Mouse (Mus musculus): ENCODE measurements around the gene Rab6b. TPM values are rescaled to one million over a fixed set of nuclear protein-coding genes. Genes with fewer than 3 reads are reported as not detected.

The Rab6b gene
- polyA plus RNA-seq, 1 experiment = 23.3 TPM

DNA sequence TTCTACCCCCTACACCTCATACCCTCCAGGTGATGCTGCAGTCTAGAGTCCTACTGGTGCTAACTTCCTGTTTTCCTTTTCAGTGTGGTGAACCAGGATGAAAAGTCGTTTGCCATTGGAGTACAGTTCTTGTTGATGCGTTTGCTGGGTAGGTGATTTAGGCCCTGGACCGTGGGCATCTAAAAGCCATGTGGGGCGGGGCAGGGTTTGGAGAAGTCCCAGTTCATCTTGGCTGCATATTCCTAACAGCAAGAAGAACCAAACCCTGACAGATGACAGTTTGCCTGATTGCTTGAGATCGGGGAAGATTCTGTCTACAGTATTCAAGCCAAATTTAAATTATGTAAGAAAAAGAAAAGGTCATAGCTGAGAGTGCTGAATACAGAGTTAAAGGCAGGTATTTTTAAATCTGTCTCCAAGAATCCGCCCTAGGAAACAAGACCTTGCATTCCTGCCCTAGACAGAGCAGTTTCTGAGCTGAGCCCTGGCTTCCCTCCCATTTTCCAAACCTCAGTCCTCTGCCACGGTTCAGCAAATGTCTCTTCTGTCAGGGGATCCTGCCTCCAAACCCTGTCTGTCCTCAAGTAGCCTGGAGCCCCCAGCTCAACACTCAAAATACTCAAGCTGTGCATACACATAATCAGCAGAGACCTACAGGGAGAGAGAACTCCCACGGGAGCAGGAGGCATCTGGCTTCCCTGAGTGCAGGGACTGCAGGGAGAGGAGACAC is 29.2 kb upstream of the Rab6b start:
- Histone ChIP-seq H3K27ac (ENCODE audit: insufficient read depth, low read length) (no peak overlapping the region), H3K9me3 (replicated peaks; ENCODE audit: control insufficient read depth, insufficient read depth, low read length, poor library complexity, severe bottlenecking) (no peaks in the 10 kb centered on the region), H3K36me3 (ENCODE audit: control insufficient read depth, insufficient read depth, low read length, poor library complexity, severe bottlenecking) (no peaks in the 10 kb centered on the region), H3K4me3 (ENCODE audit: low read depth, low read length) (no peak overlapping the region), H3K27me3 (ENCODE audit: control insufficient read depth, insufficient read depth, low read length, poor library complexity, severe bottlenecking) (no peaks in the 10 kb centered on the region), H3K4me1 (ENCODE audit: control insufficient read depth, insufficient read depth, low read length) (no peaks in the 10 kb centered on the region), H3K9ac (ENCODE audit: low read depth, poor library complexity, severe bottlenecking) (no peak overlapping the region)
- TF ChIP-seq CTCF (IDR thresholded peaks at IDR 0.05; ENCODE audit: low read depth, low read length) = no peak
- no peak for TF ChIP-seq EP300 (IDR thresholded peaks at IDR 0.05; ENCODE audit: insufficient read depth, low read depth, low read length)
- no peak for TF ChIP-seq POLR2A (IDR thresholded peaks at IDR 0.05; ENCODE audit: insufficient read depth, low read length)

DNA sequence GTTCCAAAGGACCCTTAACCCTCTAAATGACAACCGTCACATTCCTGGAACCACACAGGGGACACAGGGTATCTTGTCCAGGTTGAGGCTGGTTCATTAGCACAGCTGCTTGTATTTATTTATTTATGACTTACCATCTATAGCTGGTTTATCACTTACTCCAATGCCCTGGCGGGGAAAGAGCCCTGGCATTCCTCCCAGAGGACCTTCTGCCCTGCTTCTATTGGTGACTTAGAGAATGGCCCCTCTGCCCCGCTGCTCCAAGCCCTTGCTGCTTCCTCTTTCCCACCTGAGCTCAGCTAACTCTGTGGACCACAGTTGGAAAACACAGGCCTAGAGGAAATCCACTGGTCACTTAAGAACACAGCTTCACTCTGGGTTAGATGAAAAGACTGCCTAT is 28.2 kb upstream of the Rab6b start:
- Histone ChIP-seq H3K36me3 (ENCODE audit: control insufficient read depth, insufficient read depth, low read length, poor library complexity, severe bottlenecking) (no peaks in the 10 kb centered on the region), H3K27ac (ENCODE audit: insufficient read depth, low read length) (no peak overlapping the region), H3K4me3 (ENCODE audit: low read depth, low read length) (no peak overlapping the region), H3K9ac (ENCODE audit: low read depth, poor library complexity, severe bottlenecking) (no peak overlapping the region), H3K27me3 (ENCODE audit: control insufficient read depth, insufficient read depth, low read length, poor library complexity, severe bottlenecking) (no peaks in the 10 kb centered on the region), H3K4me1 (ENCODE audit: control insufficient read depth, insufficient read depth, low read length) (no peaks in the 10 kb centered on the region), H3K9me3 (replicated peaks; ENCODE audit: control insufficient read depth, insufficient read depth, low read length, poor library complexity, severe bottlenecking) (no peaks in the 10 kb centered on the region)
- TF ChIP-seq POLR2A (IDR thresholded peaks at IDR 0.05; ENCODE audit: insufficient read depth, low read length) (no peak), CTCF (IDR thresholded peaks at IDR 0.05; ENCODE audit: low read depth, low read length) (no peak), EP300 (IDR thresholded peaks at IDR 0.05; ENCODE audit: insufficient read depth, low read depth, low read length) (no peak)

DNA sequence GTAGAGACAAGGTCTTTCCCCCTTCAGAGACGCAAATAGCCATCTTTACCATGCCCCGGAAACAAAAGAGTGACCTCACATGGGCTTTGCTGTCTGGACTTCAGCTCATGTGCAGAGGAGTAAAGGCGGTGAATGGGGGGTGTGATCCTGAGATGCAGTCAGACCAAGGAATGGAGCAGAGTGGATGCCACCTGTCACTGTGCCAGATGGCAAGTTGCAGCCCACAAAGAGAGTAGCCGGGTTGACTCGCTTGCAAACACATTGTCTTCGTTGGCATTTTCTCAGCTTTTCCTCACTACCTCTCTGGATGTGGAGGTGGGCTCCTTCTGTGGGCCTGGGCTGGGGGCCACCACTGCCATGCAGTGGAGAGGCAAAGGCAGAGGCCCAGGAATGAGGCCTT is 24.9 kb upstream of the Rab6b start:
- Histone ChIP-seq H3K4me3 (ENCODE audit: low read depth, low read length) (no peak overlapping the region), H3K9me3 (replicated peaks; ENCODE audit: control insufficient read depth, insufficient read depth, low read length, poor library complexity, severe bottlenecking) (no peaks in the 10 kb centered on the region), H3K4me1 (ENCODE audit: control insufficient read depth, insufficient read depth, low read length) (peaks cover 4% of the 10 kb centered on the region), H3K36me3 (ENCODE audit: control insufficient read depth, insufficient read depth, low read length, poor library complexity, severe bottlenecking) (no peaks in the 10 kb centered on the region), H3K27ac (ENCODE audit: insufficient read depth, low read length) (no peak overlapping the region), H3K27me3 (ENCODE audit: control insufficient read depth, insufficient read depth, low read length, poor library complexity, severe bottlenecking) (no peaks in the 10 kb centered on the region), H3K9ac (ENCODE audit: low read depth, poor library complexity, severe bottlenecking) (no peak overlapping the region)
- TF ChIP-seq CTCF (IDR thresholded peaks at IDR 0.05; ENCODE audit: low read depth, low read length) = no peak
- no peak for TF ChIP-seq POLR2A (IDR thresholded peaks at IDR 0.05; ENCODE audit: insufficient read depth, low read length)
- no peak for TF ChIP-seq EP300 (IDR thresholded peaks at IDR 0.05; ENCODE audit: insufficient read depth, low read depth, low read length)

DNA sequence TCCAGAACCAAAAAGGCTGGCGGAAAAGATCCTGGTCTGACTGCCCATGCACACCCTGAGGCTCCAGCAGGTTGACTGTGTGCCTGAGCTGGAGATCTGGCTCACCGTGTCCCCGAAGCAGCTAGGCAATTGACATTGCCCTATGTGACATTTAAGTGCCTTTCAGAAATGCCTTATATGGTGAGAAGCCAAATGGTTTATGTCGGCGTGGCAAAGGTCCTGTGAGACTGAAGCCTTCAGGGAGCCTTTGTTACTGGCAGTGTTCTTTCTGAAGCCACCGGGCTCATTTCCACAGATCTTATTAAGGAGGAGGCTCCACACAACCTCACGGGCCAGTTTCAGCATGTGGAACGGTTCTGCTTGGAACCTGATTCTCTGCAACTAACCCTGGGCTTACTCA is 24.3 kb upstream of the Rab6b start:
- Histone ChIP-seq H3K9me3 (replicated peaks; ENCODE audit: control insufficient read depth, insufficient read depth, low read length, poor library complexity, severe bottlenecking) (no peaks in the 10 kb centered on the region), H3K36me3 (ENCODE audit: control insufficient read depth, insufficient read depth, low read length, poor library complexity, severe bottlenecking) (no peaks in the 10 kb centered on the region), H3K27ac (ENCODE audit: insufficient read depth, low read length) (no peak overlapping the region), H3K27me3 (ENCODE audit: control insufficient read depth, insufficient read depth, low read length, poor library complexity, severe bottlenecking) (no peaks in the 10 kb centered on the region), H3K9ac (ENCODE audit: low read depth, poor library complexity, severe bottlenecking) (no peak overlapping the region), H3K4me1 (ENCODE audit: control insufficient read depth, insufficient read depth, low read length) (peaks cover 4% of the 10 kb centered on the region), H3K4me3 (ENCODE audit: low read depth, low read length) (no peak overlapping the region)
- no peak for TF ChIP-seq CTCF (IDR thresholded peaks at IDR 0.05; ENCODE audit: low read depth, low read length)
- no peak for TF ChIP-seq EP300 (IDR thresholded peaks at IDR 0.05; ENCODE audit: insufficient read depth, low read depth, low read length)
- TF ChIP-seq POLR2A (IDR thresholded peaks at IDR 0.05; ENCODE audit: insufficient read depth, low read length) = no peak

DNA sequence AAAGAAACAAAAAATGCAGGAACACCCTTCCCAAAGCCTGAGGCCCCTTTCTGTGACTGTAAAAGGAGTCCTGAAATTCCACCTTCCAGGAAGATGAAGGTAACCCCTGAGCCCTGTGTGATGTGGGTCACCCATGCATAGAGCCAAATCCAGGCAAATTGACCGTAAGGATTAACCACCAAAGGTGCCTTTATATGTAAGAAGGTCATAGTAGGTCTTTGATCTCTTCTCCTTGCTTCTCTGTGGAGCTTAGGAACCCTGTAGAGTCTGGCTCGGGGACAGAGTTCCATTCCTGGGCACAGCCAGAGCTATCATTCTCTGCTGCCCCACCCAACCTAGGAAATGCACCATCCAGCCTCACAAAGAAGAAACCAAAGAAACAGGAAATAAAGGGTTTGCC is 22.9 kb upstream of the Rab6b start:
- no peak overlapping the region for H3K4me3 ChIP-seq (ENCODE audit: low read depth, low read length)
- no peak overlapping the region for H3K27ac ChIP-seq (ENCODE audit: insufficient read depth, low read length)
- H3K9ac ChIP-seq (ENCODE audit: low read depth, poor library complexity, severe bottlenecking) = no peak overlapping the region
- no peak for TF ChIP-seq EP300 (IDR thresholded peaks at IDR 0.05; ENCODE audit: insufficient read depth, low read depth, low read length)
- no peak for TF ChIP-seq CTCF (IDR thresholded peaks at IDR 0.05; ENCODE audit: low read depth, low read length)
- TF ChIP-seq POLR2A (IDR thresholded peaks at IDR 0.05; ENCODE audit: insufficient read depth, low read length) = no peak
- no peaks in the 10 kb centered on the region for H3K36me3 ChIP-seq (ENCODE audit: control insufficient read depth, insufficient read depth, low read length, poor library complexity, severe bottlenecking)
- H3K4me1 ChIP-seq (ENCODE audit: control insufficient read depth, insufficient read depth, low read length) = peaks cover 4% of the 10 kb centered on the region
- no peaks in the 10 kb centered on the region for H3K9me3 ChIP-seq (replicated peaks; ENCODE audit: control insufficient read depth, insufficient read depth, low read length, poor library complexity, severe bottlenecking)
- no peaks in the 10 kb centered on the region for H3K27me3 ChIP-seq (ENCODE audit: control insufficient read depth, insufficient read depth, low read length, poor library complexity, severe bottlenecking)

DNA sequence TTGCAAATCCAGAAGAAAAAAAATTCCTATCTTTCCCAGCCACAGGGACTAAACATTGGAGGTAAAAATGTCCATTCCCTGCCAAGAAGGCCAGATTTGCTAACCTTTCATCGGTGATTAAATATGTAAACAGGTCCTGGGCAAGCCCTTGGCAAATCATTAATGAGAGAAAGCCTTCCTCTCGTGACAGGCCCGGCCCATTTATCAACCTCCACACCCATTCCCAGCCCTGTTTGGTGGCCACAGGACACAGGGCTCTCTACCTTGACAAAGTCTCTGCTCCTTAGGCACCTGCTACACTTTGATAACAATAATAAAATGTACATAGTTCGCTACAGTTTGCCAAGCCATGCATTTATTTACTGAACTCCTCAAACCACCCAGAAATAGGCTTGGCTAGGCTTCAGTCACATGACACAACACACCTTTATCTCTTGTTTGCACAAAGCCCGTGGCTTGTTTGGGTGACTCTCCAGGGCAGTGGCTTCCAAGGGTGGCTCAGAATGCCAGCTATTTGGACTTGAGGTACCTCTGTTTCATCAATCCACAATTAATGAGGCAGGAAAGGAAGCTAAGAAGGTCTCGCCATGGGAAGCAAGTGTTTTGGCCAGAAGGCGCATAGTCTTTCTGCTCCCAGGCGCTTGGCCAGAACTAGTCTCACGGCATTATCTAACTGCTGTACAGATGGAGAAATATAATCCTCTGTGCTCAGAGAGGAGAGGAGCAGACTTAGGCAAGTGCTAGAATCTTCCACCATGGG is 21.3 kb upstream of the Rab6b start:
- TF ChIP-seq POLR2A (IDR thresholded peaks at IDR 0.05; ENCODE audit: insufficient read depth, low read length) (no peak), CTCF (IDR thresholded peaks at IDR 0.05; ENCODE audit: low read depth, low read length) (no peak), EP300 (IDR thresholded peaks at IDR 0.05; ENCODE audit: insufficient read depth, low read depth, low read length) (no peak)

More for the DNA sequence above, 21.3 kb upstream of the Rab6b start:
- no peaks in the 10 kb centered on the region for H3K27me3 ChIP-seq (ENCODE audit: control insufficient read depth, insufficient read depth, low read length, poor library complexity, severe bottlenecking)
- peaks cover 4% of the 10 kb centered on the region for H3K4me1 ChIP-seq (ENCODE audit: control insufficient read depth, insufficient read depth, low read length)
- no peaks in the 10 kb centered on the region for H3K36me3 ChIP-seq (ENCODE audit: control insufficient read depth, insufficient read depth, low read length, poor library complexity, severe bottlenecking)
- H3K9me3 ChIP-seq (replicated peaks; ENCODE audit: control insufficient read depth, insufficient read depth, low read length, poor library complexity, severe bottlenecking) = no peaks in the 10 kb centered on the region
- H3K9ac ChIP-seq (ENCODE audit: low read depth, poor library complexity, severe bottlenecking) = no peak overlapping the region
- H3K4me3 ChIP-seq (ENCODE audit: low read depth, low read length) = no peak overlapping the region
- no peak overlapping the region for H3K27ac ChIP-seq (ENCODE audit: insufficient read depth, low read length)
